Mouse (Mus musculus) cerebellum, adult 2 months (tissue): ENCODE results near the gene Resf1. TPM values are rescaled to one million over a fixed set of nuclear protein-coding genes. Genes with fewer than 3 reads are reported as not detected.
"Not testable (repeated sequence)": the region's sequence is repeated elsewhere in the genome, so short reads cannot be mapped to it uniquely, and the experiment has no call there.

Experiments used
- DNase-seq, 2 experiments: peaks; one replicate each; pipeline ENCODE4 v3.0.0; 2021
- H3K27ac ChIP-seq: fragments of 200-500 bp; 2 replicates; pipeline ENCODE4 v1.5.1; 2012; ENCODE audit warnings: low read length, control low read depth, inconsistent platforms; ENCODE audit not compliant: insufficient read depth
- H3K27me3 ChIP-seq: fragments of 200-500 bp; 2 replicates; pipeline ENCODE4 v1.6.1; 2012; ENCODE audit warnings: inconsistent platforms, mild to moderate bottlenecking, low read length, moderate library complexity; ENCODE audit not compliant: control insufficient read depth, insufficient read depth
- H3K4me1 ChIP-seq: fragments of 200-500 bp; 2 replicates; pipeline ENCODE4 v1.6.1; 2011; ENCODE audit warnings: low read length; ENCODE audit not compliant: control insufficient read depth, insufficient read depth
- H3K4me3 ChIP-seq: fragments of 200-500 bp; replicated peaks from 2 replicates; pipeline ENCODE3; 2011; ENCODE audit warnings: mild to moderate bottlenecking, low read depth, low read length, control low read depth; ENCODE audit not compliant: insufficient read depth
- CTCF ChIP-seq: fragments of 200-500 bp; IDR thresholded peaks from 2 replicates; pipeline ENCODE4 v1.5.1; 2011; ENCODE audit warnings: low read depth, mild to moderate bottlenecking, control low read depth, low read length, moderate library complexity, borderline replicate concordance; ENCODE audit not compliant: insufficient read depth
- POLR2A ChIP-seq: fragments of 200-500 bp; IDR thresholded peaks from 2 replicates; pipeline ENCODE4 v1.6.1; 2011; ENCODE audit warnings: low read length, control low read depth, borderline replicate concordance; ENCODE audit not compliant: insufficient read depth
- WGBS: fragments of 180-500 bp; shearing (Covaris S2); methylation state at CpG from one replicate; pipeline ENCODE4 v1.1.7; 2018; 5-methylcytosine and 5-hydroxymethylcytosine counted together
- polyA plus RNA-seq: library from polyadenylated mRNA; depleted of rRNA; stranded (reverse); fragments of >200 nt; gene quantifications from 2 replicates; pipeline ENCODE4 v1.2.3, GENCODE M21; 2012; rRNA removed

Gene Resf1
- polyA plus RNA-seq, 1 experiment: 6.9 TPM

DNA sequence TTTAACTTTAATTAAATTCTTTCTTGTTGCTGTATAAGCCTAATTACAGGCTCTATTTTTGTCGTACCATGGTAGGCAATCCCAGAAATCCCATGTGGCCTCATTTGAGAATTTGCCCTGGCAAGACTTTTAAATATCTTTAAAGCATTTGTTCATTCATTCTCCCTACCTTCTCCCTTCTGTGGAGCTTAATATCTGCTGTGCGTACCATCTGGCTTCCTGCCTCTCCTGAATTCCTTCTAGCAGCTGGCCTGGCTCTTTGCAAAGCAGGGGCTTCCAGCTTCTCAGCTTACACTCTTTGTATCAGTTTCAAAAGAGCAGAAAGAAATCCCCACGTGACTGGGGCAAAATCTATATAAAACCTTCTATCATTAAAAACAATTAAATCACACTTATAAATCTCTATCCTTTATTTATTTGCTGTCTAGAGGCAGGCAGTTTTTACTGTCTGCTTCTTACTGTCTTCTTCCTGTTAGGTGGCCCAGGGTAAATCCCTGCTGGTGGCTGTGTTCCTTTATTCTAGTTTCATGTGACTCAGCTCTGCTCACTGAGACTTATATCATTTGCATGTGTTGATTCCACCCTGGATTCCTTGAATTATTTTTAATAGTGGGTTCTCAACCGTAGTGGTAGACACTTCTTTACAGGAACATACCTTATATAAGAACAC lies 45.7 kb downstream of the Resf1 start:
- WGBS: 31% methylated on average over 4 of the region's 4 CpGs
- DNase-seq: no peak
- no peak overlapping the region for H3K27ac ChIP-seq
- H3K4me1 ChIP-seq: no peaks in the 10 kb centered on the region
- H3K27me3 ChIP-seq: no peaks in the 10 kb centered on the region
- TF ChIP-seq POLR2A (no peak), CTCF (no peak)
- H3K4me3 ChIP-seq: no peak overlapping the region

DNA sequence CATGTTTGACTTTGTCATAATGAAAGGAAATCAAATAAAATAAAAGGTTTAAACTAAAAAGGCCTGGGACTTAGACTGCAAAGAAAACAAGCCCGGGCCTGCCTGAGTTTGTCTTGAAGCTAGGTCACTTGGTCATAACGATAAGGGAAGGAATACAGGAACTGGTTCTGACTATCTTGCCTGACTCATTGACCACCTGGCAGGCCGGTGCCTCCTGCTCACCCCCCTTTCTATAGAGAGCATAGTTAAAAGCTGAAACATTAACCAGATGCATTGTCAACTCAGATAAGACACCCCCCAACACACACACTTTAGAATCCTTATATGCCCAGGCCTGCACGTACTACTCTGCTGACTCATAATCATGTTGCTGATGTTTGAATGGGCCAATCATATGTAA lies 46.6 kb downstream of the Resf1 start:
- not testable (repeated sequence) for H3K4me1 ChIP-seq, H3K4me3 ChIP-seq, DNase-seq, H3K27ac ChIP-seq, H3K27me3 ChIP-seq
- WGBS: 90% methylated on average over 4 of the region's 4 CpGs

- Histone ChIP-seq H3K27ac (no peak overlapping the region), H3K4me1 (no peaks in the 10 kb centered on the region), H3K4me3 (no peak overlapping the region), H3K27me3 (no peaks in the 10 kb centered on the region)
- TF ChIP-seq CTCF (no peak), POLR2A (no peak)
- DNase-seq: no peak
Observed at GRCm38 (mm10) chr6:149357155-149357554, 47.9 kb downstream of the Resf1 start.

- 96% methylated on average over 20 of the region's 20 CpGs for WGBS
Observed at GRCm38 (mm10) chr6:149362533-149362932, 53.3 kb downstream of the Resf1 start.

DNA sequence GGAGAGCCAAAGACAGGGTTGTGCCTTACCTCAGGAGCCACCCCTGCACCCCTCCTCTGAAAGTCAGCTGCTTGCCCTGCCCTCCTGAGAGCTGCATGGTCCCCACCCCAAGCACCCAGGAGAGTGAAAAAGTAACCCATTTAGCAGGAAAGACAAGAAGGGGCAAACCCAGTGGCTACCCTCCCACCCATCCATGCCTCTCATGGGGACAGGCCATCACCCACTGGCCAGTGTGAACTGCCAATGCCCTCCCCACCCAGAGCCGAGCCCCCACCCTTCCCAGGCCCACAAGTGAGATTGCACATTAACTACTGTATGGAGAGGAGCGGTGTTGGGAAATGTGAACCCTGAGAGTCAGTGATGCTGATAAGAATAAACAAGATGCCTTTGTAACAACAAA lies 56.8 kb downstream of the Resf1 start:
- H3K4me3 ChIP-seq, H3K27ac ChIP-seq, H3K4me1 ChIP-seq, H3K27me3 ChIP-seq, DNase-seq: not testable (repeated sequence)
- 78% methylated on average over 2 of the region's 2 CpGs for WGBS

More at GRCm38 (mm10) chr6:149362533-149362932, 53.3 kb downstream of the Resf1 start:
- H3K27ac ChIP-seq, DNase-seq, H3K4me3 ChIP-seq, H3K27me3 ChIP-seq, H3K4me1 ChIP-seq: not testable (repeated sequence)

- WGBS: 96% methylated on average over 2 of the region's 2 CpGs
- Histone ChIP-seq H3K27me3 (no peaks in the 10 kb centered on the region), H3K4me3 (no peak overlapping the region), H3K4me1 (no peaks in the 10 kb centered on the region), H3K27ac (no peak overlapping the region)
- no peak for TF ChIP-seq POLR2A
- no peak for TF ChIP-seq CTCF
- DNase-seq: no peak
Observed at GRCm38 (mm10) chr6:149366403-149366802, 57.2 kb downstream of the Resf1 start.

DNA sequence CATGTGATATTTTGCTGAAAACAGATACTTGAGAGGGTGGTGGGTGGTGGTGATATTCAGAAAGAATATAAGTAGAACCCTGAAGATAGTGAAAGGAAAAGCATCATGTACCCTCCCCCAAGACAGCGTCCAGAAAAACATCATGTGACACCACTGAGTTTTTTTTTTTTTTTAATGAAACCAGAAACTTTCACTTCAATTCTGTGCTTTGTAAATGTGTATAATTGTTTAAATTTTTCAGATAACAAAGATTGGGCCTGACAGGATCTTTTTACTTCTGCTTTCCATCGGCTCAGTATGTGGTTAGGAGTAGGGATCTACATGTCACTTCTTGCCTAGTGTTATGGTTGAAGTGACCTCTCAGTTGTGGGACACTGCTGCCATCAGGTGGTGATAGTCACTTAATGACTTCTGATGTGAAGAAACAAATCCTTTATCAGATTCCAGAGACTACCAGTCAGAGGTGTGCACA lies 65.8 kb downstream of the Resf1 start:
- Histone ChIP-seq H3K27ac (no peak overlapping the region), H3K27me3 (no peaks in the 10 kb centered on the region), H3K4me3 (no peak overlapping the region), H3K4me1 (no peaks in the 10 kb centered on the region)
- peak; percentile 44 to 48 for DNase-seq
- WGBS: 46% methylated on average over 2 of the region's 2 CpGs
- no peak for TF ChIP-seq POLR2A
- peak; percentile 49; the same call in 1 of the 2 replicates for TF ChIP-seq CTCF

GRCm38 (mm10) chr6:149383531-149383930 lies 74.3 kb downstream of the Resf1 start:
- WGBS: 81% methylated on average over 2 of the region's 2 CpGs
- TF ChIP-seq POLR2A: no peak
- no peak for TF ChIP-seq CTCF
- Histone ChIP-seq H3K4me3 (no peak overlapping the region), H3K27ac (no peak overlapping the region), H3K4me1 (no peaks in the 10 kb centered on the region), H3K27me3 (no peaks in the 10 kb centered on the region)
- no peak for DNase-seq

Other genes with a start within 250 kb of the Resf1 start
- 19.5 and 19.9 TPM in 2 replicates for gene Dennd5b, start 207.7 kb upstream of the Resf1 start, polyA plus RNA-seq
- gene Gm10203, start 179.2 kb upstream of the Resf1 start, polyA plus RNA-seq: not detected in 2 replicates
- 3.7 and 5.6 TPM in 2 replicates for gene Etfbkmt, start 169.6 kb upstream of the Resf1 start, polyA plus RNA-seq
- 19.0 and 27.1 TPM in 2 replicates for gene Amn1, start 120.7 kb upstream of the Resf1 start, polyA plus RNA-seq
- gene Bicd1, start 99.5 kb downstream of the Resf1 start, polyA plus RNA-seq: 27.7 and 29.9 TPM in 2 replicates